Mouse (Mus musculus) retina, adult 2 months (tissue): ENCODE measurements around the gene Mmp9.

Experiments
- DNase-seq: peaks from one replicate; pipeline ENCODE4 v3.0.0-alpha.2; 2012; ENCODE audit warnings: low read depth, low spot score

Mmp9 gene

DNA sequence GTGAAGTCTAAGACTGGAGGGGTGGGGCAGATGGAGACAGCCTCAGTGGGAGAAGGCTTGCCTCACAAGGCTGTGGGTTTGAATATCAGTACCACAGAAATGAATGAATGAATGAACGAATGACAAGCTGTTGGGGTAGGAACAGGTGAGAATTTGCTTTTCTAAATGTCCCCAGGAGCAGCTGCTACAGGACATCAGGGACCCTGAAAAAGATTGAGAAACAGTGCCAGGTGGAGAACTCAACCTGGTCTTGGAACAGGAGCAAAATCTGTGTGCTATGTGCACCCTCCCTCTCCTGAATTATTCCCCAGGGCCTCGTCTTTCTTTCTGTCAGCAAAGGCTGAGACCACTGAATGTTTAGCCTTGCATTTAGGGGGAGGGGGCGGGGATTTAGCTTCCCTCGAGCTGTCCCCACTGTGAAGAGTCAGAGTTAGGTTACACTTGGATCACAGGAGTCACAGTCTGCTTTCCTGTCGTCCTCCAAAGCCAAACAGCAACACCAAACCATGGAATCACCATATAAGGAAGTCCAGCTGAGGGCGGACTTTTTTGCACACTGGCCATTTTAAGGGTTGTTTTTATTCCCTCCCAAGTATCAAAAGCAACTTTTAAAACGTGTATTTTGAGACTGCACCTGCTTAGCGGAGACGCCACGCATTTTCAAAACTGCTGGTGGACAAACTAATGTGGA is at the start of gene Mmp9:
TSS of gene Mmp9 (plus strand) at position 641 of the 691 bp plus-strand sequence.
- no peak for DNase-seq

DNA sequence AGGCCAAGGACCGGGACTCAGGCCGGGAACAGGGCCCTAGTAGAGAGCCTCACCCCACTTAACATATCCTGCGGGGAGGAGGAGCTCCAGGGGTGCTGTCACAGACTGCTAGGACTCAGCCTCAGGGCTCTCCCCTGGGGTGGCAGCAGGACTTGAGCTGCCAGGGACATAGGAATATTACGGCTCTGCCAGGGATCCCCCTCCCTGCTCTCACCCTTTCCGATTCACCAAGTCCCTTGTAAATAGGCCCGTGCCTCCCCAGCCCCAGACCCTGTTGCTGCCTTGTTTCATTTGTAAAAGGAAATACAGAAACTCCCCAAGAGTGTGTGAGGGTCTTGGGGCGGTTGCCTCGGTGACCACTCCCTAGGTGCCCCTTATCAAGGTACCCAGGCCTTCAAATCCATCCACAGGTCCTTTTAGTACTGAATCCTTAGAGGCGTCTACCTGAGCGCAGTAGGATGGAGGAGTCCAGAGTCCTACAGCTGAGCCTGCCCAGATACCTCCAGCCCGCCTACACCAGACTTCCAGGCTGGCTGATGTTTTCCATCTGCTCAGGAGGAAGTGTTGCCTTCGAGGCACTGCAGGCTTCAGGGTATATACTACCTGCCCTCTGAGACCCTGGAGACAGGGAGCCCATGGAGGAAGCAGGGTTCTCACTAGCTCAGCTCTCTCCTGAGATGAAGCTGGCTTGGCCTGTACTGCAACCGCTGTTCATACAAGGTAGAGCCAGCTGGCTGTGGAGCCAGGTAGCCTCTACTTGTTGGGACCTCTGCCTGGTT is 49.3 kb upstream of the Mmp9 start:
- no peak for DNase-seq

DNA sequence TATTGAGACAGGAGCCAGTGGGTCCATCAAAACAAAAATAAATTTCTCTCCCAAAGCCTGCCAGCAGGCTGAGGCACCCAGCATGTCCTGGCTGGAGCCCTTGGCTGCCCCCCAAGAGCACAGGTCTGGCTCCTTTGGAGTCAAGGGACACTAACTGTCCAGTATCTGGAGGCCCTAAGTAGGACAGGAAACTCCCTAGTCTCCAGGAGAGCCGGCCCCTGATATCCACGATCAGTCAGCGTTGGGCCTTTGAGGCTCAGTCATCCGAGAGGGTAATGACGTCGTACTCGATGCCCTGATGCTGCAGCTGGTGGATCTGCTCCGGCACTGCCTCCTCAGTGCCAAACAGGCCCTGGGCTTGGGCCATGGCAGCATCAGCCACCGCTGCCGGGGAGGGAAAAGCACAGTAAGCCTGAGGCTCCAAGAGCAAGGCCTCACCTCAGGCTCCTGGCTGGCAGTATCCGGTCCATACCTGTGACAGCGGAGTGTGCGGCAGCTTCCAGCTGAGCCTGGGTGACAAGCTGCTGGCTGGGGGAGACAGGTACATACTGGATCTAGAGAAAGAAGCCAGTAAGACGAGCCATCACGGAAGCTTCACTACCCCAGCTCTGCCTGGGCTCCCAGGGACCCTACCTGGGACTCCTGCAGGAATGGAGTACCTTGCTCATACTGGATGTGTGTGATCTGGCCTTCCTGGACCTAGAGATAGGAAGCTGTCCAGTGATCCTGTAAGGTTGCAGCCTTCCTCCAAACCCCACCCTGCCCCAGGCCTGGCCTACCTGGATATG is 48.5 kb upstream of the Mmp9 start:
- DNase-seq: no peak

DNA sequence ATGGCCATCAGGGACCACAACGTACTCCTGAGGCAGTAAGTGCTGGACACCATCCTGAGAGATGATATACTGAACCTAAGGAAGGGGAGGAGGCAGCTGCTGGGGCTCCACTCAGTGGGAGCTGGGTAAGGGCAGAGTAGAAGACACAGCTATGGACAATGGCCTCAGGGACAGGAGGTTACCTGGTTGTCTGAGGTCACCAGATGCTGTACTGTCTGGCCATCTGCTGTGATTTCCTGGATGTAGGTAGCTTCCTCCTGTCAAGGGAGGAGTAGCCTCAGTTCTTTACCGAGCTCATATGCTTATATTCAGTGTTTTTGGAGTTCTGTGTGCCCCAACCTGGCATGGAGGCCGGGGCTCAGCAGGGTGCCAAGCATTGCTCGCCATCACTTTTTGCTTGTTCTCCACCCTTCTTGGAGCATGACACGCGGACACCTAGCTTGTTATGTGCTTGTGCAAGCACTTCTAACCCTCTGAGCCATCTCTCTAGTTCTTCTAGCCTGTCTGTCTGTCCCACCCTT is 47.8 kb upstream of the Mmp9 start:
- DNase-seq: no peak

DNA sequence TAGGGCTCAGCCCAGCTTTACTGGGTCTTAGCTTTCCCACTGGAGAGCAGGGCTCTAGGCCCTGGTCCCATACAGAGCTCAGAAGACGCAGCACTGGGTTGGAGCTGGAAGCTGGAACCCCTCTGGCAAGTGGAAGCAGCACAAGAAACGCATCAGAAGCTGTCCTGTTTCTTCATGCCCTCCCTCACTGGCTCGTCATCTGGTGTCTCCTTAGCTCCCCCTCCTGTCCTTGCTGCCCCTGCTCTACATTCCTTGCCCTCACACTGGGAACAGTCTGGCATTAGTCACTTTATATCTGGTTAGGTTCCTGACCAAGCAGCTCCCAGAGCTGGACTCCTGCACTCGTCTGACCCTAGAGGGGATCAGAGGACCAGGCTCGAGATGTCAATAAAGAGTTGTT is 46.5 kb upstream of the Mmp9 start:
- no peak for DNase-seq

DNA sequence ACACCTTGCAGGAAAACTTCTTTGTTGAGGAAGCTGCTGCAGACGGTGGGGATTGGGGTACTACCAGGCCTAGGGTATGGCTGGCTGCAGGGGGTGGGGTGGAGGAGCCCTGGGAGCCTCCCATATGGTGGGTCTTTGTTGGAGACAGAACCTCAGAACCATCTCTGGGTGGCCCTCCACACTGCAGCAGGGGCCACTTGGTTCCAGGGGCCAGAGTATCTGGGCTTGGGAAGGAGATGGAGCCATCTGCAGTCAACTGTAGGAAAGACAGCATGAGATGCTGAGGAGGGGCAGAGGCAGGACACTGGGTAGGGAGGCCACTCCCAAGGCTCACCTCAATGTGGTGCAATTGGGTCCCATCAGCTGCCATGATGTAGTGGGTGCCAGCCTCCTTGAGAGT is 45.9 kb upstream of the Mmp9 start:
- no peak for DNase-seq

DNA sequence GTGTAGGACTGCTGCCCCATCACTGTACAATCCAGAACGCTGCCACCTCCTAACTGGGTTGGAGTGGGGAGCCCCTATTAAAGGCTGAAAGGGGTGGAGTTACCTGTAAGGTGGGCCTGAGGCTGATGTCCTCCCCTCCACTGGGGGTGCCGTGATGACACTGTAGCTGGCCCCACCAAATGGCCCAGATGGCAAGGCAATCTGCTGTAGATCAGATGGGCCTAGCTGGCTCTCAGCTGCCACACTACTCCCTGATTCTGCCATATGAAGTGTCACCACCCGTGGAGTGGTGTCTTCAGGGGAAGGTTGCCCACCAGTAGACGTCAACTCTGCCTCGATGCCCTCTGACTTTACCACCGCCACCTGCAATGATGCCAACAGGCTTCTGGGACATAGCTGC is 44.7 kb upstream of the Mmp9 start:
- no peak for DNase-seq

DNA sequence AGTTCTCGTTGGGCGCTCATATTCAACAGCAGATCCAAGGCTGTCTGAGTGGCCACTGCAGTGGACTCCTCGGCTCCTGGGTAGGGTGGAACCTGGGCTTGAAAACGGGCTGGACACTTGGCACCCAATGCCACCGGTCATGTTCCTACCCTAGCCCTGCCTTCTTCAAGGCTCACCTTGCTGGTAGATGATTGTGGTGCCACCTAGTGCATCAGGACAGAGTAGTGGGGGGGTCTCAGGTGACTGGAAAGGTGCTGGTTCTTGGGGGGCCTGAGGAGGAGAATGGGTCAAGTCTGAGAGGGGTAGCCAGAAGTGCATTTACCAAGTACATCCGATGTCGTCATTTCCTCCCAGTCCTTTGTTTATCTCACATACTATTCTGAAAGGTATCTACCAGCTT is 42.6 kb upstream of the Mmp9 start:
- no peak for DNase-seq

DNA sequence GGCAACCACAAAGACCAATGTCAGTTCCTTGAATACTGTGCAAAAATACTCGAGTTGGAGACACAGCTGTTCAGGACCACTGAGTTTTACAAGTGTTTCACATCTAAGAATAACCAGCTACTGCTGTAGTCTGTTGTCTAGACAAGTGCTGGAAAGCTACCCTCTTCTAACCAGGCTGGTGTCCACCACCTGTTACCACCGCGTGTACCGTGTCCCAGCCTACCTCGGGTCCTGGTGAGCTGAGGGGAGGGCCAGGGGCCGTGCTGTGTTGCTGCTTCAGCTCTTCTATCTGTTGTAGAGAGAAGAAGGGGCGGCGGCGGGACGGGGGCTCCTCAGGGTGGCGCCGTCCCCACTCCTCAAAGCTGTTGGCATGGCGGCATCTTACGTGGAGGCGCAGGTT is 41.5 kb upstream of the Mmp9 start:
- no peak for DNase-seq

DNA sequence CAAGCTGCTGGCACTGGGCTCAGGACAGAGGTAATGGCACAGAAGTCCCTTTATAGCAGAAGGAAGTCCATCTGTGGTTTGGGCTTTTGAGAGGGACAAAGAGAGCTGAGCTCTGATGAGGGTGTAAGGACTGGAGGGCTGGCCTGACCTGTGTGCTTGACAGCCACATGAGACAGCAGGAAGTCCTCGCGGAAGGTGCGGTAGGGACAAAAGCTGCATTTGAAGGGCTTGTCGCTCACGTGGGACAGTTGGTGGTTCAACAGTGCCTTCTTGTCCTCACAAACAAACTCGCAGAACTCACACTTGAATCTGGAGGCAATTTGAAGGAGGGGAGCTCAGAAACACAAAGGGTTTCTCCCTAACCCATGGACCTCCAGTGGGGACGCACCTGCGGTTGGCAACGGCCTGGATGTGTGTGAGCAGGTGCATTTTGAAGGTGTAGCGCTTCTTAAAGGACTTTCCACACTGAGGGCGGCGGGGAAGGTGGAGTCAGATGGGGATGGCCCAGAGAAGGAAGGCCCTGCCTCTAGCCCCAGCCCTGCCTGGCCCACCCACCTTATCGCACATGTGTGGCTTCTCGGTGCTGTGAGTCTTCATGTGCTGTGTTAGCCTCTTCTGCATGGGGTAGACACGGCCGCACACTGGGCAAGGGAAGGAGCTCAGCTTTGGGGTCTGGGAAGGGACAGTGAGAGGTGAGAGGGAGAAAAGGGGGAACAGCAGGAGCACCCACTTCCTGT is 40.7 kb upstream of the Mmp9 start:
- DNase-seq: no peak

DNA sequence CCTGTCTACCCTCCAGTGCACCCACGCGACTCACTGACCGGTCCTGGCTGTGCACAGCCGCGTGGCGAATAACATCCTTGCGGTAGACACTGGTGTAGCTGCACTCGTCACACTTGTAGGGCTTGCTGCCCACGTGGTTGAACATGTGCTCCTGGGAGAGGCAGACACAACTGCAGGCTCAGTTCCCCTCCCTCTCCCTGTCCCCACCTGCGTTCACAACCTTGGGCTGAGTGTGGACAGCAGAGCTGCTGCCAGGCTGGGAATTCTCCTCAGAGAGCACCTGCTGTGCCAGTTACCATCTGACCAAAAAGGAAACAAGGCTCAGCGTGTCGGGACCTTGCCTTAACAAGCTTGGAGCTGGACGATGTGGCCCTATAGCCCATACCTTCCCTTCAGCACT is 39.2 kb upstream of the Mmp9 start:
- no peak for DNase-seq

DNA sequence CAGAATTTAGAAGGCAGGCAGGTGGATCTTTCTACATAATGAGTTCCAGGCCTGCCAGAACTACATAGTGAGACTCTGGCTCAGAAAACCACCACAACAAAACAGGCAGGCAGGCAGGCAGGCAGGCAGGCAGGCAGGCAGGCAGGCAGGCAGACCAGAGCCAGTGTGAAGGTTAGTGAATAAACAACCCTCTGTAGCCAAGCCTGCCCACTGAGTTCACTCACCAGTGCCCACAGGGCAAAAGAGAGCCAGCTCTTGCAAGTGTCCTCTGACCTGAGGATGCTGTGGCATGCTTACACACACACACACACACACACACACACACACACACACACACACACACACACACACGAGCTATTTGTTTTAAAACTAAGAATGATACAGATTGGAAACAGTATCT is 37.1 kb upstream of the Mmp9 start:
- no peak for DNase-seq

DNA sequence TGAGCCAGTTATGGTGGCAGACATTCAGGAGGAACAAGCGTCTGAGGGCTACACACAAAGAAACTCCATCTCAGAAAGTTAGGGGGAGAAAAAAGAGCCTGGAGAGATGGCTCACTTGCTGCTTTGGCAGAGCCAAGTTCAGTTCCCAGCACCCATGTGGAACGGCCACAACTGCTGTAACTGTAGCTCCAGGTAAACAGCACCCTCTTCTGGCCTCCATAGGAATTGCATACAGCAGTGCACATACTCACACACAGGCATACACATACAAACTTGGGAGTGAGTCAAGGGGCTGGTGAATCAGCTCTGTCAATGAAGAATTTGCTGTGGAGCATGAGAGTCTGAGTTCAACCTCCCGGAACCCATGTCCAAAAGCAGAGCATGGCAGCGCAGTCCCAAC is 34.5 kb upstream of the Mmp9 start:
- DNase-seq: no peak

DNA sequence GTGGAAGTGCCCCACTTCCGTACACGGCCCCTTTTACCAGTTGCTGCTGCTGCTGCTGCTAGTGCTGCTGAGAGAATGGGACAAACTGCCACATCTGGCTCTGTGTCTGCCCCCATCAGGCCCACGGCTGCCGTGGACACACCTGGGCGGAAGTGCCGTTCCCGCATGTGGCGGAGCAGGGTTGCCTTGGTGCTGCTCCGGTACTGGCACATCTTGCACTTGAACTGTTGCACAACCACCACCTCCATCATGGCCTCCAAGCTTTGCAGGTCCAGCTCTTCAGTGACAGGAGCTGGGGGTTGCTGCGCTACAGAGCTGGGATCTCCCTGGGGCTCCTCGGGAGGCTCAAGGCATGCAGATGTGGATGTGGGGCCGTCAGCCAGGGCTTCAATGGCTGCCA is 33.1 kb upstream of the Mmp9 start:
- no peak for DNase-seq

DNA sequence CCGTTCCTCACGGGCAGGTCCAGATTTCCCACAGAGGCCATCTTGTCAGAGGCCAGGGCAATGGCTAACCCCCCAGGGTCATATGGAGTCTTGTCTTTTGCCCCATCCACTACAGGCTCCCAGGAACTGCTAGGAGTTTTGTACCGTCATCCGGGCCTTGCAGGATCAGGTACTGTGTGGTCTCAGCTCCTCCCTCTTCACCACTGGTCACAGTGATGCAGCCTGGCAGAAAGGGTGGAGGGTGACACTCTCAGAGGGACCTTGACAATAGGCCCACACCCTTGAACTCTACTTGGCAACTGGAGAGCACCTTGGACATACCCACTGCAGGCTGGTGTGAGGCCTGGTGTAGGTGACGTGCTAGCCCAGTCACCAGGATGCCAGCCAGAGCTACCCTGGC is 32.6 kb upstream of the Mmp9 start:
- DNase-seq: no peak

DNA sequence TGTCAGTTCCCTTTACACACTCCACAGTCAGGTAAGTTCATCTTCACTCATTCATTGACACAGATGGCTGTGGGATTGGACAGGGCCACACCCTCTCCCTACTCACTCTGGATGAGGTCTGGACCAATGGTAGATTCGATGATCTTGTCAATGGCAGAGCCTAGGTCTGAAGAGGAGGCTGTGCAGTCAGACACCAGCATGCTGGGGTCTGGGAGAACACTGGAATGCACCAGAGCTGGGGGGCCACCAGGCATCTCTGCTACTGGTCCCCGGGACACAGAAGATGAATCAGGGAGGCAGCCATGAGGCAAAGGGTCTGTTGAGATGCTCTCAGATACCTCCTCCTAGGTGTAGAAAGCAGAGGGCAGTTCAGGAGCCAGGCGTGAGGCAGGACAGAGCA is 31.5 kb upstream of the Mmp9 start:
- DNase-seq: no peak

DNA sequence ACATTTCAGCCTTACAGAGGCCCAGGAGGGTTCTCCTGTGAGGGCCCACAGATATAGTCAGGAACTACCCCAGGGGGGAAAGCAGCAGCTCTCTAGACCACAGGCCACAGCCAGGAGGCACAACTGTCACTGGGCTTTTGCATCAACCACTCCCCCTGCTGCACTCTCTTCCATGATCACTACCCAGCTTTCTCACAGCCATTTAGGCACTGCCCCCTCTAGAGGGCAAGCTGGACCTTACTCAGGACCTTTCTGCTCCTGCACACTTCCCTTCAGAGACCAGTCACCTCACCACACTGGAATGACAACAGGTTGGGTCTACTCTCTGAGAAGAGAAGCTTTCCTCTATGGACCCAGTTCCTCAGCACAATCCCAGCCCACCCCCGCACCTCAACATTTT is 31.0 kb upstream of the Mmp9 start:
- DNase-seq: no peak

DNA sequence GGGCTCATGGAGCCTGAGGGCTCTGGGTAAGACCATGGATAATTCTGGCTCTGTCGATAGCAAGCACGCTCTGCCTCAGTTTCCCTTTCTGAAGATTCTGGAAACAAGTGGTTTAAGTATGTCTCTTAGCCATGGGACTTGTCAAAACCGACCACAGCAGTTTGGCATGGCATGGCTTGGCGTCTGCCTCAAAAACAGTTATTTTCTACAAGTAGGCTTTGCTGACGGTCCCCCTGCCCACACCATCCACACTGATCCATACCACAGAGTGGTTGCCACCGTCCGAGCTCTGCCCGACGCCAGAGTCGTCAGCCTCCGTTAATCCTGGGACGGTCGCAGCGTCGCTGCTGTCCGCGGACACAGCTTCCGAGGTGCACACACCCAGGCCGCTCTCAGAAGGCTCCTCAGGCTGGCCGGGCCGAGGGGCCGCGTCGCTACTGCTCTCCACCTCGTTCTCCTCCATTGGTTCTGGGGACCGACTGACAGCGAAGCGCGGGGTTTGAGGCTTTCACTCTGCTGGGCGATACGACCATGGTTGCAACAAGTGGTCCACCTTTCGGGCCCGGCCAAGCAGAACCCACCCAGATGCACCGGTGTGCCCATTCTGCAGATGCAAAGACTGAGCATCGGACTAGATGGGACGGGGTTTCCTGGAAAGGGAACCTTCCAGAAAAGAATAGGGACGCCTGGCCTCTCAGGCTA is 30.1 kb upstream of the Mmp9 start:
- DNase-seq: no peak

DNA sequence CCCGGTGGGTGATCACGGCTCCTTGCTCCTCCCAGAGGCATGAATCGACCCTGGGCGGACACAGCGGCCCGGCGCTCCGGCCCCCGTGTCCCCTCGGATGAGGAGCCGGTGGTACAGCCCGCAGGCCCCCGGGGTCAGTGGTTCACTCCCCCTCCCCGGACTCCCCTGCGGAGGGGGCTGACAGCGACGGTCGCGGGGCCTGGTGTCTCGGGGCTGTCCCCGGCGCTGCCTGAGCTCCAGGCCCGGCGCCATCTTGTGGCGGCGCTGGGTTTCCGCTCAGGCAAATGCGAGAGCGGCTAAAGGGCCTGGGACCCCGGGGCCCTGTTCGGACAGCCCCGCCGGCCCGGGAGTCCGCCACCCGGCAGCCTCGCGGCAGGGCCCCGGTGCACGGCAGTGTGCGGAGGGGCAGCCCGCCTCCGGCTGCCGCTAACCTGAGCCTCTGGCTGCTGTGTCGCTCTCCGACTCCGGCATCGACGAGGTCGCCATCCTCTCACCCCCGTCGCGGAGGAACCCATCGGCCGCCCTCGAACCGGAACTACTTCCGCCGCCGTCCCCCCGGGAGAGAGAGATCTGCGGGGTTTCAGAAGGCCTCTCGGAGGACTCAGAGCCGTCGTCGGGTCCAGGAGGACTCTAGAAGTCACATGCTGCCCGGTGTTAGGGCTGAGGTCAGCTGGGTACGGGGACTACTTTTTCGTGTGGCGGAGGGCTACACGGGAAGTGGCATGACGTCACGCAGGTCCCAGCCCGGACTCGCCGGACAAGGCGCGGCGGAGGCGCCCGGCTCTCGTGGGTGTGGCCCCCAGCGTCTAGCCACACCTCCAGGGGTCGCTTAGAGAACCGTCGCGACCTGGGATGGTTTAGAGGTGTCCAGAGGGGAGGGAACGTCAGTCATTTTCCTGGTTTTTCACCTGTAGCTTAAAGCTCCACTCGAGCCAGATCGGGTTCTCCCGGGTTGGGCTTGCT is 29.2 kb upstream of the Mmp9 start, which contains the start of gene Zfp335:
TSS of gene Zfp335 (minus strand) at position 672 of the 963 bp plus-strand sequence.
- DNase-seq: peak; percentile 92

DNA sequence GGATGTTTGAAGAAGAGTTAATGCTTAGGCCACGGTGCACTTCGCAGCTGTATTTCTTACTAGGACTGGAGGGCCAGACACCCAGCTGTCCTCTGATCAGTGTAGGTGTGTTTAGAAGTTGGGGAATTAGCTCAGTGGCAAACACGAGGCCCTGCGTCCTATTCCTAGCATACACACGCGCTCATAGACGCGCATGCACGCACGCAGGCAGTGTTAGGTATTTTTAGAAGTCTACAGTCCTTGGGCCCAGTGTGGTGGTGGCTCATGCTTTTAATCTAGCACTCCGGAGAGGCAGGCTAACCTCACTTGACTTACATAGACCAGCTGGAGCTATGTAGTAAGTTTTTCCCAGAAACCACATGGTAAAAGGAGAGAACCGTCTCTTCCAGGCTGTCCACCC is 28.4 kb upstream of the Mmp9 start:
- no peak for DNase-seq
